ENCODE assay signal across 8 mouse cellular contexts in the genomic region with DNA sequence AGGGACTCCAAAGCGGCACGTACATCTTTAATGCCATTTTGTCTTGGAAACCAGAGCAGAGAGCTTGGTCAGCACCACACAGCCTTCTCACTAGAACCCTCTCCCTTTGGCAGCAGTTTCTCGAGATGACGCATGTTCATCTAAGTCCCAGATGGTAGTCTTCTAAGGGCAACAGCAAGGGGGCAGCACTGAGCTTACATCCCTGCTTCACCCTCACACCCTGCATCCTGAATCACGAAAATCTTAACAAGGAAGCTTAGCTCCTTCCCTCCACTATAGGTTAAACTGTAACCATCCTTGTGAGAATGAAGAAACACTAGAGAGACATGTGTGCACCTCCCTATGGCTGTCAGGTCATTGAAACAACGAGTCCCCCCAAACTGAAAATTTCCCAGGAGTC.
DNase-seq lines count a peak whose midpoint lies in the region; ATAC-seq lines count a peak whose summit lies in the region.

No protein-coding gene starts in this region.

- DNase-seq in midbrain, embryonic 10.5 days (ENCODE audit: low spot score): peak; percentile 57
- DNase-seq in ZHBTc4 (ENCODE audit: low read depth, low spot score): peak; percentile 79
- peak; percentile 74 to 82 for DNase-seq in cerebellum, postnatal 14 days
- peak; percentile 25 to 36 for DNase-seq in heart, postnatal 14 days
- peak; percentile 68 to 70 for DNase-seq in left cerebral cortex, postnatal 14 days (ENCODE audit: low spot score in 2 of 2)
- peak; percentile 60 for DNase-seq in right cerebral cortex, postnatal 14 days
- DNase-seq in spleen, postnatal 14 days (ENCODE audit: low spot score in 2 of 2): no peak

- H3K9me3 ChIP-seq in midbrain, embryonic 10.5 days (replicated peaks): no peaks in the 10 kb centered on the region
- H3K9me3 ChIP-seq in midbrain, embryonic 16.5 days (replicated peaks; ENCODE audit: control insufficient read depth, low read length, poor library complexity, severe bottlenecking): no peaks in the 10 kb centered on the region

- no peaks in the 10 kb centered on the region for H3K4me1 ChIP-seq in midbrain, embryonic 10.5 days
- H3K4me1 ChIP-seq in midbrain, embryonic 16.5 days (ENCODE audit: control insufficient read depth, insufficient read depth, low read length): no peaks in the 10 kb centered on the region

- H3K4me3 ChIP-seq in midbrain, embryonic 10.5 days: no peak overlapping the region
- no peak overlapping the region for H3K4me3 ChIP-seq in midbrain, embryonic 16.5 days (ENCODE audit: low read depth, low read length)

- no peaks in the 10 kb centered on the region for H3K36me3 ChIP-seq in midbrain, embryonic 10.5 days
- H3K36me3 ChIP-seq in midbrain, embryonic 16.5 days (ENCODE audit: control insufficient read depth, insufficient read depth, low read length): no peaks in the 10 kb centered on the region

- intact Hi-C loops in heart, postnatal 14 days (cut with DNase I): loop anchor here (5.0 to 10.0 kb wide), 3 partner anchors 496 to 747 kb away; a partner anchor contains a TSS
- intact Hi-C loops in left cerebral cortex, postnatal 14 days (cut with DNase I): loop anchor here (10.0 kb wide), 2 partner anchors 353 to 493 kb away; no protein-coding TSS in a partner anchor

- no peak overlapping the region for H3K27ac ChIP-seq in midbrain, embryonic 10.5 days (replicated peaks)
- no peak overlapping the region for H3K27ac ChIP-seq in midbrain, embryonic 16.5 days (ENCODE audit: low read length)

- ATAC-seq in midbrain, embryonic 16.5 days: no peak

- no peaks in the 10 kb centered on the region for H3K27me3 ChIP-seq in midbrain, embryonic 10.5 days (ENCODE audit: low read depth, poor library complexity, severe bottlenecking)
- H3K27me3 ChIP-seq in midbrain, embryonic 16.5 days (ENCODE audit: control insufficient read depth, insufficient read depth, low read depth, low read length): no peaks in the 10 kb centered on the region

- WGBS in midbrain, embryonic 10.5 days: 42% methylated on average over 6 of the region's 6 CpGs
- 41% methylated on average over 6 of the region's 6 CpGs for WGBS in midbrain, embryonic 16.5 days

- H3K9ac ChIP-seq in midbrain, embryonic 16.5 days (ENCODE audit: low read depth, low read length): no peak overlapping the region

- H3K4me2 ChIP-seq in midbrain, embryonic 16.5 days (ENCODE audit: low read length): no peak overlapping the region

Comparison
In these comparisons a context has a peak if more than half of its experiments do, and no peak if none do; other contexts are left out.
1. DNase-seq: peak in midbrain, embryonic 10.5 days (single experiment), ZHBTc4 (single experiment), cerebellum, postnatal 14 days (2 of 2), heart, postnatal 14 days (2 of 2), left cerebral cortex, postnatal 14 days (2 of 2) and right cerebral cortex, postnatal 14 days (single experiment); none in spleen, postnatal 14 days (0 of 2).